Mouse (Mus musculus): Measurements from ENCODE around the gene Clec2h.
"Not testable (repeated sequence)": the region's sequence is repeated elsewhere in the genome, so short reads cannot be mapped to it uniquely, and the experiment has no call there.

The Clec2h gene

DNA sequence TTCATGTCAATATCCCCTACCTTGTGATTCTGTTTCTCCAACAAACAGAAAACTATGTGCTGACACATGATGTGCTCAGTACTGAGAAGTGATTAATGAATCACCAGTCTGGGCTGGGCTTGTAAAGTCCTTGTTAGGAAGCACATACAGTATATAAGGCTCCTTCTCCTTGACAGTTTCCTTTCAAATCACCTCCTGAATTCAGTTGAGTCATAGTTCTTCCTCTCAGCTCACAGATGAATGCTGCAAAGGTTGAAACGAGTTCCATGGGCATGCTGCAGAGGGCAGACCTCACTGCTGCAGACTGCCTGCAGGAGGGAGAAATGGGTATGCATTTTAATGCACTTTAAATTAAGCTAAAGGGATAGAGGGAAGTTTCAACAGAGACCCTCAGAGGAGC is at the start of gene Clec2h:
Gene Clec2h, plus strand, starts transcription at position 180 of the 400 bp plus-strand sequence.
- peak; percentile 29 for DNase-seq

DNA sequence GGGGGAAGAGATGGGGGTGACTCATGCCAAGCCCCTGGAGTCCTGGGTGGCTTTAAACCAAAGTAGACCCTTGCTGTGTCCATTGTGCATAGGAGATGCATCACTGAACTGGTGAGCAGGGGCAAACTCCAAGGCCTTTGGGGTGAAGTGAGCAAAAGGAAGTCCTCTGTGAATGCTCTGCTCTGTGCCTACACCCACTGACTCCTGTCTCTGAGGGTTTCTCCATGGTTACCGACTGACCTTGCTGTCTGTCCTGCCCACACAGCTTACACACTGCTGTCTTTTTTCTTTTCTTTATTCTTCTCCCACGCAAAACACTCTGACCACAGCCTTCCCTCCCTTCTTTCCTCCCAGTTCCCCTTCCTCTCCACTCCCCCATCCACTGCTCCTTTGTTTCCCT is 39.5 kb upstream of the Clec2h start:
- DNase-seq, result no peak

DNA sequence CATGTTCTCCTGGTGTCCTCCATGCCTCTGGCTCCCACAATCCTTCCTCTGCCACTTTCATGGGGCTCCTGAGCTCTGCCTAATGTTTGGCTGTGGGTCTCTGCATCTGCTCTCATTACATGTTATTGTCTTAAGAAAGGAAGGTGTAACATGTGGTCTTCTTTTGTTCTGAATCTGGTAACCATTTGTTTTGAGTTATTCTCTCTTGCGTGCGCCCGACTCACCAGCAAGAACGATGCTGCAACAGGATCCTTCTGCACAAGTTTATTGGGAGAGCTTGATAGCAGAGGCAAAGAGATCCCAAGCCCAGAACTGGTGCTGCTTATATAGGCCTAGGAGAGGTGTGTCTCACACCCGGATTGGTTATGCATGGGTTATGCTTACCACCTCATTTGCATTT is 38.8 kb upstream of the Clec2h start, which contains the start of gene Klrb1a:
Gene Klrb1a, minus strand, starts transcription at position 101 of the 400 bp plus-strand sequence.
- not testable (repeated sequence) for DNase-seq

DNA sequence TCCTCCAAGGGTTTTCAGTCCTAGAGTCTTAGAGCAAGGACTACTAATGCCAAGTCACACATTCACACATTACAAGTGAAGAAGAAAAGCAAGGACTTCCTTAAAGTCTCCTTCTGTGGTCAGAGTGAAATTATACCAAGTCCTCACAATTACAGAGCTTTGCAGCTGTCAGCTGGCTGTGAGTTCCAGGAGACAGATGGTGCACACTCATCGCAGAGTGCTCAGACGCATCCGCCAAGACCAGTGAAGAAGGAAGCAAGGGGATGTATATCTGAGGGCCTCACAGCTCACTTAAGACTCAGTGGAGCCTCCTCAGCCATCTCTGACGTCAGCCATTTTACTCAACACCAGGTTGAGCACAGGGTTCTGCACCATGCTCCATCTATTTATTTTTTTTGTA is 37.8 kb upstream of the Clec2h start:
- DNase-seq, result no peak

DNA sequence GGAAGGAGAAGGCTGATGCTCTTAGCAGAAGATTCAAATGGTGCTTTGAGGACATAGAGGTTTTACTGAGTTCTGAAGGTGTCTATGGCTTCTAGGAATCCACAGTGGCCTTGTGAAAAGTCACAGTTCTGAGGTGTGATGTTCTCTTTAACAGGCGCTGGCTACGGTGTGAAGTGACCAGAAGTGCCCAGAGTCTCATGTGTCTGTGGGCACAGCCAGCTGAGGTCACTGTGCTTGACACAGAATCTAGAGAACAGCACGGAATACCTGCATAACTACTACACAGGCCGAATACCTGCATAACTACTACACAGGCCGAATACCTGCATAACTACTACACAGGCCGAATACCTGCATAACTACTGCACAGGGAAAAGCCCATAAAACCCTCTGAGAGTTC is 36.9 kb upstream of the Clec2h start:
- not testable (repeated sequence) for DNase-seq

DNA sequence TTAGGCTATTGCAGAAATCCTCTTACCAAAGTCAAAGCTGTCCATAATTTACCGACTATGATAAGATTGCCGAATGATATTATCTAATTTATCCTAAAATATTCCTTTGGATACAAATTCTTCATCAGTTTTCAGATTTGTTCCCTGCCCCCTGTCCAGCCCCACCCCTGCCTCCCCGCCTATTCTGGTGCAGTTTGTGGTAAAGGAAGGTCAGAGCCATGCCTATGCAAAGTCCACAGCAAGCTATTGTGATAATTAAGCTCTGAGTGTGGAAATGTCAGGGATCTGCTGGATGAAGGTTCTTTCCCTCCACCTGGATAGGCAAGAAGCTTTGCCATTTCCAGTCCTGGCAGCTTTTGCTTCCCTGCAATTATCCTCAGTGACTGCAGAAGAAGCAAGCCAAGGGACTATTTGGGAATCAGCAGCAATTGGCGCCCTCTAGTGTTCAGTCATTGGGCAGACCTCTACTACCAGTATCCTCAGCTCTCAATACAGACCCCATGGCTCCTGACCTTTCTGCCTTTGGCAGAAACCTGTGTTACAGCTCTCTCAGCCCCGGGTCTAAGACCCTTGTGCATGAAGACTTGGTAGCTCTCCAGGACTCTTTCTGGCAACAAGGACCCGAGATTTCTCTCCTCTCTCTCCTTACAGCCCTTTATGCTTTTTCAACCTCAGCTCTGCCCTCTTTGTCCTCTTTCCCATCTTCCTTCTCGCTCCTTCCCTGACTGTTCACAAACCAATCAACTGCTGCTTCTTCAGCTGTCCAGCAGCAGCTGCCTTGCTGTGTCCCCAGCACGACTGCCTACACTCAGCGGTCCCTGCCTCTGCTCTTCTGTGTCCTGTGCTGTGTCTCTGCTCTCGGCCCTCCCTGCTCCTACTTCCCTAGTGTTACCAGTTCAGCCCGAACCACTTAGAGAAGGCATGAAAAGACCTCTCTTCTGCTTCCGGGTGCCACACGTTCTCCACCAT is 32.1 kb upstream of the Clec2h start:
- peak; percentile 59 for DNase-seq

DNA sequence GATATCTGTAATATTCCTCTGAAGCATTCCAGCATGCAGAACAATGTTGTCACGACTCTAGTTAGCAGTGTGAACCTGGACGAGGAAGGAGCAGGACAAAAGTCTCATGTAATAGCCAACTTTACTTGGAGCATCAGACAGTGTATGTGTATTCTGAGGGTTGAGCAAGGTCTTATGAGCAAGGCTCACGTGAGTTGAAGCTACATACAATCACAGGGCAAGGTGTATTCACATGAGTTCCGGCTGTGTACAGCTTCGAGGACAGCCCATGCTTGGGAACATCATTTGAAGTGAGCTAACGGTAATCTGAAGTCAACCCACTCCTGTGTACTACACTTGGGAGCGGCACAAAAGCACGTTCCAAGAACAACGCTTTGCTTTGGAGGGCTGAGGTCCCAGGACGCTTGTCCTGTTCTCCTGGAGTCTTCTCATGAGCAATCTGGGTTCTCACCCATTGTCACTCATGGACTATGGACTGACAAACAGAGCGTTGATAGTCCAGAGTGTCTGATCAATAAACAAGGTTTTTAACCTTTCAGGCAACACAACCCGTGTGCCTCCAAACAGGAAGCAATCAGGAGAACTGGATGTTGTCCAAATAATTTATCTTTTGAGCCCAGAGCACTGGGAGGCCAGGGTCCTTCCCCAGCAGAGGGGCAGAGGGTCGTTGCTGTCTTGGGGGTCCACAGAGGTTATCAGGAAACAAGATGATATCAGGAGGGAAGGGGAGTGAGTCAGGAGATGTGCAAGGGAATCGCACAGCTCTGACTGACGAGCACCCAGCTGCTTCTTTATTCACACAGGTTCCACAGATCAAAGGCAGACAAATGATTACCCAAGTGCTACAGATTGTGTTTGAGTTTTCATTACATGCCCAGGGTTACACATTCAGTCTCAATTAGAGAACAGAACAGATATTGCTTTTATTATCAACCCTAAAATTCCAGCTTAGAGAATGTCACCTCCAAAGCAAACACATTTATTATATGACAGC is 31.0 kb upstream of the Clec2h start:
- not testable (repeated sequence) for DNase-seq

DNA sequence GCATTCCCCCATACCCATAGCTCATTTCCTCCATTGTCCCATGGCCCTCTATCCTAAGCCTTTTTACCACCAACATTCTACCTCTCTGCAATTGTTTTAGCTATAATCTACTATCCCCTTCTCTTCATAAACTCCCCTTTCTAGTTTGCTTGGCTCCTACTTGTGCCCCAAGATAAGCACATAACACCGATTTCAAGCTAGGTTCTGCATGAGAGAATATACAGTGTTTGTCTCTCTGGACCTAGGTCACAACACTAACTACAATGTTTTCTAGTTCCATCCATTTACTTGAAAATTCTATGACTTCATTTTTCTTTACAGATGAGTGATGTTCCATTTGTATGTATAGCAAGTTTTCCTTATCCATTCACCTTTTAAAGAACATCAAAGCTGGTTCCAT is 21.5 kb upstream of the Clec2h start:
- DNase-seq, result no peak

DNA sequence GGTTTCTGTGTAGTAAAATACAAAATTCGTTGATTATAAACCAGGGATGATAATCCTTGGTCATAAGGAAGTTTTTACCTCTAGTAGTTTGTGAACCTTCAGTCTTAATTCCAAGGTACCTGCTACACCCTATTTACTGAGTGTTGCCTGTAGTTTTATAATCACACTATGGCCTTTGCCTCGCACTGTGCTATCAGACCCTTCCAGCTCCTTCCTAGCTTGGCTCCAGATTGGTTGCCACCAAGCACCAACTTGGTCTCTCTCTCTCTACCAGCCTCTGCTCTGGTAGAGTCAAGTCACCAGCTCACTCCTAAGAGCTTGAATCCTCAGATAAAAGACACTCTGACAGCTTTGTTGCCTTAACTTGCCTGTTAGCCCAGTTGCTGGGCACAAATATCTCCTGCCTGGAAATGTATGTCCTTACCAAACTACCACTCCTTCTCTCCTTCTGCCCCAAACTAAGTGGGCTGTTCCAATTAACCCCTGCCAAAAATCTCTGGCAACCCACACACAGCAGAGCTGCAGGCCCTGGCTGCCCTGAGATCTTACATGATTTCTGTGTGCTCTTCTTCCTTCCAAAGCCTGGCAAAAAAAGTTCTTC is 21.0 kb upstream of the Clec2h start:
- DNase-seq, result no peak

DNA sequence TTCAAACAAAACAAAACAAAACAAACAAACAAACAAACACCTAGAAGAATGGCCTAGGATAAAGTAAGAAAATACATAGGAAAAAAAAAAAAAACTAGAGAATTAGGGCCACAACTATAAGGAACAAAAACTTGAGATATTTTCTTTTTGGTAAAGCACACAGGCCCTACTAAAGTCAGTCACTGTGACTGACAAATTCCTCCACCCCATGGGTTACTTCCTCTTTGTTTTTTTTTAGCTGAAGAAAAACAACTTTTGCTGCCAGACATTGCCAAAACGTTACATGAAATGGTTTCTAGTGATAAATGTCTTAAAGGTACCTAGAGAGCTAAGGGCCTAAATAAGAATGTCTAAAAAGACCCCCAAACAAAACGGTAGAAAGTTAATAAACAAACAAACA is 18.2 kb upstream of the Clec2h start:
- DNase-seq, result no peak

DNA sequence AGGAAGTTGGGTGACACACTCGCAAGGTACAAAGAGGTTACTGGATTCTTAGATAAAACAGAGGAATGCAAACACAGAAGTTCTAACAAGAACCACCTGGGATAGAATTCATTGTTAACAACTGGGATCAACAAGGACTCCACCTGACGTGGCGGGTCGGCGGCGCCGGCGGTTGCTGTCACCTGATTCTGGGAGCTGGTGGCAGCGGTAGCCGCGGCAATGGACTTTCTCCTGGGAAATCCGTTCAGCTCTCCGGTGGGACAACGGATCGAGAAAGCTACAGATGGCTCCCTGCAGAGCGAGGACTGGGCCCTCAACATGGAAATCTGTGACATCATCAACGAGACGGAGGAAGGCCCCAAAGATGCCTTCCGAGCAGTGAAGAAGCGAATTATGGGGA is 17.5 kb upstream of the Clec2h start:
- not testable (repeated sequence) for DNase-seq

DNA sequence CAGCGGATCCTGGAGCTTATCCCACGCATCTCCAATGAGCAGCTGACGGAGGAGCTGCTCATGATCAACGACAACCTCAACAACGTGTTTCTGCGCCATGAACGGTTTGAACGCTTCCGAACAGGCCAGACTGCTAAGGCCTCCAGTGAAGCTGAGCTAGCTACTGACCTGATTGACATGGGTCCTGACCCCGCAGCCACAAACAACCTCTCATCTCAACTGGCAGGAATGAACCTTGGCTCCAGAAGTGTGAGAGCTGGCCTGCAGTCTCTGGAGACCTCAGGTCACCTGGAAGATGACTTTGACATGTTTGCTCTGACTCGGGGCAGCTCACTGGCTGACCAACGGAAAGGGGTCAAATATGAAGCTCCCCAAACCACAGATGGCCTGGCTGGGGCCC is 16.5 kb upstream of the Clec2h start:
- DNase-seq, result not testable (repeated sequence)

DNA sequence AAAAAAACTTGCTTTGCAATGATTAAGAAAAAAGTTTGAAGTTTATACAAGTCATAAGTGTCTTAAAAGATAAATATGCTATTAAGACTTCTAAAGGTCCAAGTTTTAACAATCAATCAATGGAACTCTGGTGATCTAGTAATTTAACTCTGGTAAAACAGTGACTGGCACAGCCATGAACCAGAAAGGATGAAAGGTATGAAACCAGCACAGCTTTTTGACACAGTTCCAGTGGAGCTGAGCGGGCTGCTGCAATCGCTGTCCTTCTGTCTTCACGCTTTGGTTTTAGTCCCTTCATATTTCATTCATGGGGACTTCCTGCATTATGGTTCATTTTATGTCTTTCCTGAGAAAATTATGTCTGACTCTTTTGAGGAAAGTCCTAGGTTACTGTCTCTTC is 12.5 kb upstream of the Clec2h start:
- DNase-seq, result no peak

DNA sequence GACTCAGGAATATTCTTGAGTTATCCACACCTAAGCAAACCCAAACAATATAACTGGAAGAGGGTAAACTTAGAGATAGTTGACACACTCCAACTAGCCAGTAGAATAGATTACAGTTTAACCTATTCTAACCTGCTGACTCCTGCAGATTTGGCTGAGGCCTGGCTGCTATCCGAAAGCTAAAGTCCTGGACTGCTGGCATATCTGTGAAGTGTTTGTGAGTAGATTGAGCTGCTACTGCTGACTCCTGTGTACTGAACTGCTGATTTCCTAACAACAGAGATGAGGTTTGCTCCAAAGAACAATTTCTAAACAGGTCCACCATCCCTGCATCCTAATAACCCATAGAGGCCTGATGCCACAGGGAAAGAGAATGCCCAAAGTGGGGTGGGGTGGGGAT is 12.0 kb upstream of the Clec2h start:
- peak; percentile 56 for DNase-seq

DNA sequence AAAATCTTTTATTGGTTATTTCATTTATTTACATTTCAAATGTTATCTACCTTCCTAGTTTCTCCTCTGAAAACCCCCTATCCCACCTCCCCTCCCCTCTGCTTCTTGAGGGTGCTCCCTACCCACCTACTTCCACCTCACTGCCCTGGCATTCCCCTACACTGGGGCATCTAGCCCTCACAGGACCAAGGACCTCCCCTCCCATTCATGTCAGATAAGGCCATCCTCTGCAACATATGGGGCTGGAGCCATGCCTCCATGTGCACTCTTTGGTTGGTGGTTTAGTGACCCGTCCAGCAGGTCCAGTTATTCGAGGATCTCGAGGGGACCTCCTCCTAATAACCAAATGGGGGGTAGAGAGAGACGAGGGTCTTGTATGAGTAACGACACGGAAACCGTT is 11.4 kb upstream of the Clec2h start:
- not testable (repeated sequence) for DNase-seq

DNA sequence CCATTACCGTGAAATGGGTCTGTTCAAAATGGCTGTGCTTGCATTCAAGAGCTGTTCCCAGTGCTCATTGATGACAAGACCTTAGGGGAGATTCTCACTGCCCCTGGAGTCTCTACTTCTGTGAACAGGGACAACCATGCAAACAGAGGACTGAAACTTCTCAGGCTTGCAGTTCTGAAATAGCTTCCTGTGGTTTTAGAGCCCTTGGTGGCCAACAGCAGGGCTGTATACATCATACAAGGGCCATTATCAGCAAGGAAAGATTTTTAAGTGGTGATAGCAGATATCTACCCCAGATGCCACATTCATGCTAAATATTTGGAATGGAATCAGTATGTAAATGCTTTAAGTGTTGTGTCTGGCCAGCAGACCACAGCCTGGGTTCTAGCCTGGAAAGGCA is 9.2 kb upstream of the Clec2h start:
- no peak for DNase-seq

DNA sequence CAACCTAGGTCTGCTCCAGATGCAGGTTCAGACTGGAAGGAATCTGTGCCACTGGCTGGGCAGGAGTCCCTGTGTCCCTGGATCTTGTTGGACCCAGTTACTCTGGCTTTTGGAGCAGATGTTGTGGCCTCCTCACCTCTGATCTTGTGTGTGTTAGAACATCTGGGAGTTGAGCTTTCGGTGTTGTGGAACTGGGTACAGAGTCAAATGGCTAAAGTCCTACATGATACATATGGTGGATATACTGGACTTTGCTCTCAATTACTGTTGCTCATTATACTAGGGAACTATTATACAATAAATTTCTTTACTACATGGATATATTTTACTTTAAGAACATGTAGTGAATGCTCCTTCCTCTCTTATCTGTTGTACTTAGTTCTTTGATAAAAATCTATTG is 936 bp upstream of the Clec2h start:
- no peak for DNase-seq

DNA sequence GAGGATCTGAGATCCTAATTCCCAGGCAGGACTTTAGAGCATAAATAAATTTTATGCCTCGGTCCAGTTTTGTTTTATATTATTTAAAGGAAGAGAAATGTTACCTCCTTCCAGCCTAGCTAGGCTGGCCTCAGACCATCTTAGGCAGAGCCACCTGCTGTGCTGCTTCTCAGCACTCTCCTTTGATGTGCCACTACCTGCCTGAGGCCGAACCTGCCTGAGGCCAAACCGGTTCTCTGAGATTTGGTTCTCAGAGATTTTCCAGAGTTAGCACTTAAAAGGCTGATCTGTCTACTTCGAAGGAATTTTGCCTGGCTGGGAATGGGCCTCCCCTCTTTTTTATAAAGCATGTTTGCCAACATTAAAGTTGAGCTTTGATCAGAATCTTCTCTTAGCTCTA is 7.8 kb downstream of the Clec2h start:
- no peak for DNase-seq

DNA sequence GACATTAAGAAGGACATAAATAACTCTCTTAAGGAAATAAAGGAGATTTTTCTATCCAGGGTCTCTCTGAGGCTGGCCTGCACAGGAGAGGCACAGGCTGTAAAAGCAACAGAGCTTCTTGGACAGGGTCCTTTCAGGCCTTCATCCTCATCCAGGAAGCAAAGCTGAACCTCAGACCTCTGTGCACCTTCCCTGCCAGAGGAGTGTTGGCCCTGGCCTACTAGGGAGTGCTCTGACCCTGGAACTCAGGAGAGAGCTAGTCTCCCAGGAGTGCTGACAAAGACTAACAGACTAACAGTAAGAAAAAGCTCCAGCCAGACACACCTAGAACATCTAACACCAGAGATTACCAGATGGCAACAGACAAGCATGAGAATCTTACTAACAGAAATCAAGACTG is 17.4 kb downstream of the Clec2h start:
- DNase-seq, result no peak

DNA sequence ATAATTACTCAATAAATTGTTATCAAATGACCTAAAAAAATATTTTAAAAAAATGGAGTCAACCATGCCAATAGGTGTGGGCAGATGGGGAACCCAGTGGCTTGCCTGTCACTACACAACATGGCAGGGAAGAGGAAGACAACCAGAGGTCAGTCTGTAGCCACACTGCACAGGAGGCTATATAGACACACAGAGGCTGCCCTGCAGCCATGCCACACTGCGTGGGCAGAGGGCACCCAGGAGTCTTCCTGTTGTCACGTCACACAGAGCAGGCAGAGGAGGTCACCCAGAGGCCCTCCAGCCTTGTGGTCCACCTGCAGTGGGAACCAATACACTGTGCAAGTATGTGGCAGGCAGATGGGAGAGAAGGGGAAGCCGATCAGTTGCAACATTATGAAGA is 39.5 kb downstream of the Clec2h start:
- no peak for DNase-seq

DNA sequence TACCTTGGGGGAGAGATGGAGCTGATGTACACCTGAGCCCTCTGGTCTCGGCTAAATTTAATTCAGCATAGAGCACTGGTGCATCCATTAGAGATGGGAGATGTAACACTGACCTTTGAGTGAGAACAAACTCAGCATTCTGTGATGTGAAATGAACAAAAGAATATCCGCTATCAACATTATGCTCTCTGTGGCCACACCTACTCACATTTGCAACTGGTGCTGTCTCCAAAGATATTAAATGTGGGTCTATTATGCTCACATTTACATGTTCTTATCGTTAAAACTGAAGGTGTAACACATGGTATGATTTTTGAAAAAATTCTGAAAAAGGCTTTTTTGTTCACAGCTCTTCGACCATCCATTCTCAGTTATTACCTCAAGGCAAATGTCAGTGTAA is 60.8 kb downstream of the Clec2h start, which contains the start of gene Klrb1:
Gene Klrb1, minus strand, starts transcription at position 101 of the 400 bp plus-strand sequence.
- DNase-seq, result no peak
